Mouse (Mus musculus) liver, embryonic 14.5 days (tissue): ENCODE measurements around the gene C1galt1.
A peak's percentile ranks its signal among the peaks of the same experiment; 100 is the strongest.

ENCODE experiments used
- CTCF ChIP-seq: IDR thresholded peaks from 2 replicates; pipeline ENCODE4 v1.5.1; 2016; ENCODE audit warnings: antibody characterized with exemption, low read depth, control low read depth
- EP300 ChIP-seq: IDR thresholded peaks from 2 replicates; pipeline ENCODE4 v1.6.1; 2016; ENCODE audit warnings: antibody characterized with exemption, low read depth

DNA sequence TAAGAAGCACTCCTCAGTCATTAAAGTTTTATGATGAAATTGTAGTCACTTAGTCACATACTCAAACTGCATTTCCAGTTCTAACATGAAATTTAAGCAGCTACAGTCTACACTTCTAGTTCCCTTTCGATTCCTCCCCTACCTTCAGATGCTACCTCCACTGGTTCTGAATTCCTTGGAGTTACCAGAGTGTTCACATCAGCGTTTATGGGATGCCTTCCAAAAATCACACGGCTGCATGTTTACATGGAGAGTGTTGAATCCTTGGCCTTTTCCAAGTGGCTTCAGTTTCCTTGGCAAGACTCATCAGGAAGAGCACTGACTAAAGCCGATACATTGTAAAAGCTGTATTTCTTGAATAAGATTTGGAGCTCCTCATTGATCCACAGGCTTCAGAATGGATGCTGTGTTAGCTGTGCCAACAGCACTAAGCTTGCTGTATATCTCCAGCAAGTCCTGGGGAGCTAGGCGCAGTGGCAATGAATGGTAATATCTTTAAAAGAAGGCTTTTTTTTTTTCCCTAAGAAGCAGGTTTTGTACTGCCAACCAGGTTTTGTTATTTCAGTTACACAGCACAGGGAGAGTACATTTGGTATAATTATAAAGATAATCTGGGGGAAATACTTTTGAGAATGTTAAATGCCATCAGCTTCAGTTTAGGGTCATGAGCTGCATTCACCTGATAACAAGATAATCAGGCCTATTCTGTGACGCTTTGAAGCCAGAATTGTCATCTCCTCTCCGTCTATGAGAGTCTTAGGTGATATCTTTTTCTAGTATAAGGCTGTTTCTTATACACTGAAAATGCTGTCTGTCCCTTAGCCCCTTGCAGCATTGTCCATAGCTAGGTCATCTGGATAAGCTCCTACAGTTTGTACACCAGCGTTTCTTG lies 13.0 kb downstream of the C1galt1 start:
- peak; percentile 59 for TF ChIP-seq EP300
- no peak for TF ChIP-seq CTCF
